Mouse (Mus musculus) gastrocnemius, adult 2 months (tissue): ENCODE results near the gene Ctsk. TPM values are rescaled to one million over a fixed set of nuclear protein-coding genes. Genes with fewer than 3 reads are reported as not detected.
"Not testable (repeated sequence)": the region's sequence is repeated elsewhere in the genome, so short reads cannot be mapped to it uniquely, and the experiment has no call there.

Experiments
- DNase-seq: peaks from one replicate; pipeline ENCODE4 v3.0.0; 2022
- H3K27ac ChIP-seq: fragments of 200-600 bp; 2 replicates; pipeline ENCODE4 v1.8.1; 2022; ENCODE audit warnings: mild to moderate bottlenecking
- H3K4me3 ChIP-seq: fragments of 200-600 bp; 2 replicates; pipeline ENCODE4 v1.8.1; 2022; ENCODE audit warnings: mild to moderate bottlenecking, moderate library complexity
- CTCF ChIP-seq: fragments of 200-600 bp; IDR thresholded peaks from 2 replicates; pipeline ENCODE4 v1.8.1; 2022; ENCODE audit warnings: antibody characterized with exemption, mild to moderate bottlenecking, moderate library complexity
- intact Hi-C: fragments of 180-260 bp; cut with DNase I; formaldehyde crosslinking; loops from one replicate; pipeline ENCODE4 v1.15.1; 2025
- total RNA-seq, 2 experiments: library from RNA; stranded (reverse); gene quantifications; 2 replicates each; pipeline ENCODE4 v1.2.3; 2021

The Ctsk gene
- total RNA-seq, 2 experiments from 2014 or later, result 3.9 to 9.0 TPM

GRCm38 (mm10) chr3:95531025-95531424 is 32.0 kb downstream of the Ctsk start:
- no peak for DNase-seq
- no peak overlapping the region for H3K27ac ChIP-seq
- H3K4me3 ChIP-seq, result no peak overlapping the region
- no peak for TF ChIP-seq CTCF
- intact Hi-C loops, result no loop called here

GRCm38 (mm10) chr3:95533364-95533763 is 34.3 kb downstream of the Ctsk start:
- intact Hi-C loops, result no loop called here
- no peak for DNase-seq
- no peak overlapping the region for H3K4me3 ChIP-seq
- no peak for TF ChIP-seq CTCF
- H3K27ac ChIP-seq, result no peak overlapping the region

- intact Hi-C loops, result no loop called here
- TF ChIP-seq CTCF, result no peak
- DNase-seq, result no peak
- no peak overlapping the region for H3K4me3 ChIP-seq
- no peak overlapping the region for H3K27ac ChIP-seq
Observed at GRCm38 (mm10) chr3:95534927-95535326, 35.9 kb downstream of the Ctsk start.

- Histone ChIP-seq H3K4me3 (no peak overlapping the region), H3K27ac (no peak overlapping the region)
- no peak for TF ChIP-seq CTCF
- intact Hi-C loops, result no loop called here
- DNase-seq, result no peak
Observed at GRCm38 (mm10) chr3:95538936-95539335, 39.9 kb downstream of the Ctsk start.

GRCm38 (mm10) chr3:95539837-95540236 is 40.8 kb downstream of the Ctsk start:
- no peak for TF ChIP-seq CTCF

GRCm38 (mm10) chr3:95541186-95541585 is 42.1 kb downstream of the Ctsk start:
- H3K27ac ChIP-seq, H3K4me3 ChIP-seq, DNase-seq, intact Hi-C loops: not testable (repeated sequence)

More at GRCm38 (mm10) chr3:95539837-95540236, 40.8 kb downstream of the Ctsk start:
- Histone ChIP-seq H3K27ac (no peak overlapping the region), H3K4me3 (no peak overlapping the region)
- DNase-seq, result no peak
- intact Hi-C loops, result no loop called here

GRCm38 (mm10) chr3:95542171-95542570 is 43.1 kb downstream of the Ctsk start:
- intact Hi-C loops, result no loop called here
- no peak for TF ChIP-seq CTCF
- no peak overlapping the region for H3K4me3 ChIP-seq

GRCm38 (mm10) chr3:95542981-95543380 is 43.9 kb downstream of the Ctsk start:
- intact Hi-C loops, result no loop called here
- no peak for DNase-seq
- no peak for TF ChIP-seq CTCF

More at GRCm38 (mm10) chr3:95542171-95542570, 43.1 kb downstream of the Ctsk start:
- H3K27ac ChIP-seq, result no peak overlapping the region
- no peak for DNase-seq

GRCm38 (mm10) chr3:95550176-95550575 is 51.1 kb downstream of the Ctsk start:
- Histone ChIP-seq H3K27ac (no peak overlapping the region), H3K4me3 (no peak overlapping the region)
- TF ChIP-seq CTCF, result no peak
- intact Hi-C loops, result no loop called here
- no peak for DNase-seq

More at GRCm38 (mm10) chr3:95542981-95543380, 43.9 kb downstream of the Ctsk start:
- Histone ChIP-seq H3K4me3 (no peak overlapping the region), H3K27ac (no peak overlapping the region)

- DNase-seq, result no peak
- TF ChIP-seq CTCF, result no peak
- no peak overlapping the region for H3K27ac ChIP-seq
- H3K4me3 ChIP-seq, result no peak overlapping the region
- intact Hi-C loops, result no loop called here
Observed at GRCm38 (mm10) chr3:95553986-95554385, 54.9 kb downstream of the Ctsk start.

Other genes with a start within 250 kb of the Ctsk start
- under 1 TPM in 1 of 2 experiments, not detected in 1; 0.31 TPM for gene Bnipl, start 248.1 kb upstream of the Ctsk start, total RNA-seq
- 10 to 100 TPM; 23.9 to 26.4 TPM for gene Mindy1, start 217.9 kb upstream of the Ctsk start, total RNA-seq
- 10 to 100 TPM; 45.8 to 46.9 TPM for gene Prune1, start 217.2 kb upstream of the Ctsk start, total RNA-seq
- gene Anxa9, start 192.1 kb upstream of the Ctsk start, total RNA-seq, result not detected
- gene Cers2, start 184.5 kb upstream of the Ctsk start, total RNA-seq, result 10 to 100 TPM; 19.6 to 23.4 TPM
- 10 to 100 TPM; 10.6 to 11.7 TPM for gene Setdb1, start 142.1 kb upstream of the Ctsk start, total RNA-seq
- gene 4930558C23Rik, start 96.4 kb upstream of the Ctsk start, total RNA-seq, result not detected
- gene Arnt, start 64.9 kb upstream of the Ctsk start, total RNA-seq, result 10 to 100 TPM; 43.2 to 48.0 TPM
- gene Ctss, start 27.5 kb downstream of the Ctsk start, total RNA-seq, result 1 to 10 TPM; 2.1 to 4.6 TPM
- not detected for gene Hormad1, start 60.4 kb downstream of the Ctsk start, total RNA-seq
- 10 to 100 TPM; 10.8 to 13.5 TPM for gene Golph3l, start 89.7 kb downstream of the Ctsk start, total RNA-seq
- 100 to 1,000 TPM in 1 of 2 experiments, 10 to 100 TPM in 1; 97.2 to 102 TPM for gene Ensa, start 125.7 kb downstream of the Ctsk start, total RNA-seq
- gene Mcl1, start 159.5 kb downstream of the Ctsk start, total RNA-seq, result 100 to 1,000 TPM; 110 to 123 TPM
- 10 to 100 TPM; 17.2 to 32.0 TPM for gene Adamtsl4, start 188.7 kb downstream of the Ctsk start, total RNA-seq
- 10 to 100 TPM; 18.0 to 23.0 TPM for gene Ecm1, start 240.3 kb downstream of the Ctsk start, total RNA-seq